In the genomic region with DNA sequence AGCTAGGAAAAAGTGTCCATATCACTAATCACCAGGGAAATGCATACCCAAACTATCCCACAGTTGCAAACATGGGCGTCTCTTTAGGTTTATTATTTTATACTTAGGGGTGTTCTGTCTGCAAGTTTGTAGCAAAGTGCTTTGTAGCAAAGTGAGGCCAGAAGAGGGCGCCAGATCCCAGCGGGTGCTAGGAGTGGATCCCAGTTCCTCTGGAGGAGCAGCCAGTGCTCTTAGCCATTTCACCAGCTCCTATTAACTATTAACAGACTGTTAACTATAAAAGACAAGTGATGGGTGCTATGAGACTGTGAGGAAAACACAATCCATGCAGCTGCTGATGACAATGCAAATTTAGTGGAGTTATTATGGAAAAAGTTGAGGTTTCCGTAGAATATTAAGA, we compare ENCODE assay signal across 9 mouse cellular contexts. TPM values are rescaled to one million over a fixed set of nuclear protein-coding genes. Genes with fewer than 3 reads are reported as not detected.
DNase-seq lines count a peak whose midpoint lies in the region; ATAC-seq lines count a peak whose summit lies in the region.
"Had no signal": no experiment of that assay in that cellular context is flagged by ENCODE, and none has a peak within 500 bp of the region (broad histone marks: within the 10 kb centered on the region; RNA-seq: fewer than 3 reads in every experiment).

No protein-coding gene starts in this region.

- ATAC-seq in cerebellum, adult (ENCODE audit: insufficient number of reproducible peaks, low FRiP score, low TSS enrichment) = no peak
- ATAC-seq in embryonic facial prominence, embryonic 14.5 days (ENCODE audit: low read depth) = no peak
- peak; percentile 44 to 71; a peak in 3 of 4 replicates for ATAC-seq in hematopoietic stem cell, adult 5-6 weeks (replicated peaks in 1 of 2; ENCODE audit: insufficient read depth in 1 of 2, low FRiP score in 2 of 2, low TSS enrichment in 1 of 2, low read depth in 1 of 2, poor library complexity in 2 of 2, severe bottlenecking in 2 of 2)
- peak; percentile 92 for ATAC-seq in megakaryocyte progenitor cell, adult 5-6 weeks (replicated peaks; ENCODE audit: poor library complexity)

- H3K9ac ChIP-seq in embryonic facial prominence, embryonic 14.5 days (ENCODE audit: low read depth, low read length) = no peak overlapping the region
- H3K9ac ChIP-seq: neural tube, embryonic 12.5 days had no signal

- peak; percentile 50 for DNase-seq in cerebellum, adult 11 months
- peak; percentile 93 to 94 for DNase-seq in adrenal gland, postnatal 36 days
- peak; percentile 60 for DNase-seq in embryonic facial prominence, embryonic 14.5 days (ENCODE audit: low spot score)
- DNase-seq in layer of hippocampus, postnatal 25 days (ENCODE audit: extremely low spot score in 1 of 2, low spot score in 1 of 2) = peak; percentile 79 to 99
- peak; percentile 79 to 92 for DNase-seq in spleen, postnatal 10 days (ENCODE audit: low spot score in 2 of 2)

- H3K4me3 ChIP-seq in embryonic facial prominence, embryonic 14.5 days (ENCODE audit: low read depth, low read length) = no peak overlapping the region
- H3K4me3 ChIP-seq: neural tube, embryonic 12.5 days had no signal

- H3K9me3 ChIP-seq in embryonic facial prominence, embryonic 14.5 days (ENCODE audit: control insufficient read depth, low read length) = no peaks in the 10 kb centered on the region

- no peak overlapping the region for H3K27ac ChIP-seq in embryonic facial prominence, embryonic 14.5 days (replicated peaks; ENCODE audit: low read depth, low read length)
- H3K27ac ChIP-seq: neural tube, embryonic 12.5 days had no signal

- H3K27me3 ChIP-seq in embryonic facial prominence, embryonic 14.5 days (replicated peaks; ENCODE audit: control insufficient read depth, insufficient read depth, low read length) = no peaks in the 10 kb centered on the region
- H3K27me3 ChIP-seq: neural tube, embryonic 12.5 days had no signal

- WGBS in embryonic facial prominence, embryonic 14.5 days = 22% methylated on average over 4 of the region's 4 CpGs

- H3K4me2 ChIP-seq in embryonic facial prominence, embryonic 14.5 days (ENCODE audit: low read depth, low read length) = no peak overlapping the region
- H3K4me2 ChIP-seq: neural tube, embryonic 12.5 days had no signal

- no peaks in the 10 kb centered on the region for H3K4me1 ChIP-seq in embryonic facial prominence, embryonic 14.5 days (ENCODE audit: control insufficient read depth, insufficient read depth, low read length)
- H3K4me1 ChIP-seq: neural tube, embryonic 12.5 days had no signal

- H3K36me3 ChIP-seq in embryonic facial prominence, embryonic 14.5 days (ENCODE audit: control insufficient read depth, insufficient read depth, low read length) = no peaks in the 10 kb centered on the region
- H3K36me3 ChIP-seq: neural tube, embryonic 12.5 days had no signal

RNA-seq across cellular contexts. Expression of a gene that starts 3.6 kb away (rescaled TPM):
- total RNA-seq in adrenal gland, postnatal 36 days (2021) = under 1 TPM; 0.26 to 0.43 TPM
- polyA plus RNA-seq in embryonic facial prominence, embryonic 14.5 days (2014; fragmentation: Nextera tagmentation; extraction: Ambion mirVana) = not detected in 2 replicates
- 6.4 and 8.7 TPM in 2 replicates for total RNA-seq in hematopoietic stem cell, adult 5-6 weeks (2017)
- not detected for total RNA-seq in layer of hippocampus, postnatal 25 days (2021)
- total RNA-seq in megakaryocyte progenitor cell, adult 5-6 weeks (2015) = 0.94 and 2.0 TPM in 2 replicates
- 1.9 and 2.2 TPM in 2 replicates for total RNA-seq in megakaryocyte progenitor cell, adult 5-6 weeks (2017)
- polyA plus RNA-seq: neural tube, embryonic 12.5 days had no signal

RNA-seq across cellular contexts. Expression of a gene that starts 28.0 kb away (rescaled TPM):
- 1 to 10 TPM; 8.5 to 9.2 TPM for total RNA-seq in adrenal gland, postnatal 36 days (2021)
- polyA plus RNA-seq in embryonic facial prominence, embryonic 14.5 days (2014; fragmentation: Nextera tagmentation; extraction: Ambion mirVana) = 7.4 and 7.5 TPM in 2 replicates
- total RNA-seq in hematopoietic stem cell, adult 5-6 weeks (2017) = 2.8 and 3.5 TPM in 2 replicates
- total RNA-seq in layer of hippocampus, postnatal 25 days (2021) = 10 to 100 TPM in 1 of 2 experiments, 1 to 10 TPM in 1; 9.1 to 10.1 TPM
- total RNA-seq in megakaryocyte progenitor cell, adult 5-6 weeks (2015) = 6.9 and 7.1 TPM in 2 replicates
- total RNA-seq in megakaryocyte progenitor cell, adult 5-6 weeks (2017) = 9.4 and 10.0 TPM in 2 replicates

RNA-seq across cellular contexts. Expression of a gene that starts 33.2 kb away (rescaled TPM):
- 10 to 100 TPM; 76.3 to 99.9 TPM for total RNA-seq in adrenal gland, postnatal 36 days (2021)
- polyA plus RNA-seq in embryonic facial prominence, embryonic 14.5 days (2014; fragmentation: Nextera tagmentation; extraction: Ambion mirVana) = 71.7 and 73.2 TPM in 2 replicates
- total RNA-seq in hematopoietic stem cell, adult 5-6 weeks (2017) = 31.2 and 41.6 TPM in 2 replicates
- 10 to 100 TPM; 55.9 to 58.9 TPM for total RNA-seq in layer of hippocampus, postnatal 25 days (2021)
- total RNA-seq in megakaryocyte progenitor cell, adult 5-6 weeks (2015) = 123 and 127 TPM in 2 replicates
- total RNA-seq in megakaryocyte progenitor cell, adult 5-6 weeks (2017) = 69.9 and 101 TPM in 2 replicates

RNA-seq across cellular contexts. Expression of a gene that starts 34.8 kb away (rescaled TPM):
- 10 to 100 TPM; 21.5 to 24.7 TPM for total RNA-seq in adrenal gland, postnatal 36 days (2021)
- polyA plus RNA-seq in embryonic facial prominence, embryonic 14.5 days (2014; fragmentation: Nextera tagmentation; extraction: Ambion mirVana) = 54.0 and 57.4 TPM in 2 replicates
- 46.3 and 53.8 TPM in 2 replicates for total RNA-seq in hematopoietic stem cell, adult 5-6 weeks (2017)
- total RNA-seq in layer of hippocampus, postnatal 25 days (2021) = 10 to 100 TPM; 15.7 to 16.1 TPM
- 28.7 and 30.1 TPM in 2 replicates for total RNA-seq in megakaryocyte progenitor cell, adult 5-6 weeks (2015)
- total RNA-seq in megakaryocyte progenitor cell, adult 5-6 weeks (2017) = 45.8 and 59.3 TPM in 2 replicates

RNA-seq across cellular contexts. Expression of a gene that starts 34.9 kb away (rescaled TPM):
- total RNA-seq in adrenal gland, postnatal 36 days (2021) = 10 to 100 TPM; 41.2 to 47.5 TPM
- polyA plus RNA-seq in embryonic facial prominence, embryonic 14.5 days (2014; fragmentation: Nextera tagmentation; extraction: Ambion mirVana) = 70.4 and 75.8 TPM in 2 replicates
- total RNA-seq in hematopoietic stem cell, adult 5-6 weeks (2017) = 30.3 and 40.9 TPM in 2 replicates
- total RNA-seq in layer of hippocampus, postnatal 25 days (2021) = 10 to 100 TPM; 40.5 to 42.7 TPM
- 23.2 and 29.5 TPM in 2 replicates for total RNA-seq in megakaryocyte progenitor cell, adult 5-6 weeks (2015)
- total RNA-seq in megakaryocyte progenitor cell, adult 5-6 weeks (2017) = 34.0 and 43.8 TPM in 2 replicates

Comparison
In these comparisons a context has a peak if more than half of its experiments do, and no peak if none do; other contexts are left out.
1. ATAC-seq: peak in hematopoietic stem cell, adult 5-6 weeks (2 of 2) and megakaryocyte progenitor cell, adult 5-6 weeks (single experiment); none in cerebellum, adult (single experiment) and embryonic facial prominence, embryonic 14.5 days (single experiment).
2. Peak in every context shown above with its lines, with median percentiles within 50 percentile points of each other: DNase-seq.